Mouse (Mus musculus) urinary bladder, postnatal 14 days (tissue): ENCODE measurements at regions not wholly inside any gene's neighbourhood (a gene's known extent, or its start where the extent isn't known, plus 50 kb on each side); places are given as distances from the start of the nearest gene placed in this dataset.
"Not testable (repeated sequence)": the region's sequence is repeated elsewhere in the genome, so short reads cannot be mapped to it uniquely, and the experiment has no call there.

Experiments
- DNase-seq: peaks from one replicate; pipeline ENCODE4 v3.0.0; 2021; ENCODE audit warnings: low spot score

GRCm38 (mm10) chr10:126349076-126349475 is 383.1 kb downstream of the Lrig3 start:
- no peak for DNase-seq

GRCm38 (mm10) chr10:126337426-126337825 is 371.5 kb downstream of the Lrig3 start:
- no peak for DNase-seq

GRCm38 (mm10) chr10:126333786-126334185 is 367.8 kb downstream of the Lrig3 start:
- DNase-seq: no peak

- DNase-seq: peak; percentile 89
These were observed 364.5 kb downstream of the Lrig3 start for GRCm38 (mm10) chr10:126330305-126330969.

- DNase-seq: no peak
These were observed 354.9 kb downstream of the Lrig3 start for GRCm38 (mm10) chr10:126320831-126321230.

GRCm38 (mm10) chr10:126319795-126320194 is 353.8 kb downstream of the Lrig3 start:
- DNase-seq: no peak

- DNase-seq: no peak
These were observed 334.0 kb downstream of the Lrig3 start for GRCm38 (mm10) chr10:126299962-126300361.

GRCm38 (mm10) chr10:126298211-126298610 is 332.2 kb downstream of the Lrig3 start:
- no peak for DNase-seq

- no peak for DNase-seq
These were observed 329.9 kb downstream of the Lrig3 start for GRCm38 (mm10) chr10:126295853-126296252.

- no peak for DNase-seq
These were observed 325.8 kb downstream of the Lrig3 start for GRCm38 (mm10) chr10:126291765-126292164.

GRCm38 (mm10) chr10:126285096-126285495 is 319.1 kb downstream of the Lrig3 start:
- not testable (repeated sequence) for DNase-seq

GRCm38 (mm10) chr10:126270376-126270775 is 304.4 kb downstream of the Lrig3 start:
- no peak for DNase-seq

GRCm38 (mm10) chr10:126267321-126267998 is 301.5 kb downstream of the Lrig3 start:
- no peak for DNase-seq

- no peak for DNase-seq
These were observed 291.2 kb downstream of the Lrig3 start for GRCm38 (mm10) chr10:126257171-126257570.

- no peak for DNase-seq
These were observed 288.2 kb downstream of the Lrig3 start for GRCm38 (mm10) chr10:126254198-126254597.

- DNase-seq: no peak
These were observed 283.2 kb downstream of the Lrig3 start for GRCm38 (mm10) chr10:126249176-126249575.

- no peak for DNase-seq
These were observed 277.1 kb downstream of the Lrig3 start for GRCm38 (mm10) chr10:126243051-126243450.

GRCm38 (mm10) chr10:126239536-126239935 is 273.6 kb downstream of the Lrig3 start:
- DNase-seq: no peak
